Mouse (Mus musculus) liver, embryonic 11.5 days (tissue): Measurements from ENCODE around the gene E130309D02Rik. TPM values are rescaled to one million over a fixed set of nuclear protein-coding genes. Genes with fewer than 3 reads are reported as not detected.
A peak's percentile ranks its signal among the peaks of the same experiment; 100 is the strongest.

ENCODE experiments used
- ATAC-seq: fragments of 200-750 bp; cut with Nextera tagmentation; replicated peaks from 2 replicates; pipeline ENCODE4 v1.8.0; 2017; ENCODE audit warnings: moderate number of reproducible peaks, mild to moderate bottlenecking, moderate TSS enrichment, moderate library complexity; ENCODE audit not compliant: low FRiP score
- DNase-seq: peaks from one replicate; pipeline ENCODE4 v3.0.0-alpha.2; 2017; ENCODE audit warnings: low spot score
- H3K27ac ChIP-seq: fragments of 300-500 bp; sonication (generic); 2 replicates; pipeline ENCODE4 v1.5.1; 2014; ENCODE audit warnings: mild to moderate bottlenecking, low read depth, low read length, control low read depth
- H3K27me3 ChIP-seq: fragments of 300-500 bp; sonication (generic); replicated peaks from 2 replicates; pipeline ENCODE4 v1.6.1; 2014; ENCODE audit warnings: low read length, mixed read lengths; ENCODE audit not compliant: control insufficient read depth, insufficient read depth
- H3K36me3 ChIP-seq: fragments of 300-500 bp; sonication (generic); 2 replicates; pipeline ENCODE4 v1.6.1; 2014; ENCODE audit warnings: mild to moderate bottlenecking, low read length, moderate library complexity, mixed read lengths; ENCODE audit not compliant: control insufficient read depth, insufficient read depth
- H3K4me1 ChIP-seq: fragments of 300-500 bp; sonication (generic); replicated peaks from 2 replicates; pipeline ENCODE4 v1.6.1; 2014; ENCODE audit warnings: low read length, mixed read lengths; ENCODE audit not compliant: control insufficient read depth, insufficient read depth
- H3K4me2 ChIP-seq: fragments of 300-500 bp; sonication (generic); 2 replicates; pipeline ENCODE4 v1.6.1; 2014; ENCODE audit warnings: mild to moderate bottlenecking, control low read depth, moderate library complexity
- H3K4me3 ChIP-seq: fragments of 300-500 bp; sonication (generic); 2 replicates; pipeline ENCODE4 v1.5.1; 2014; ENCODE audit warnings: low read depth, low read length, control low read depth
- H3K9ac ChIP-seq: fragments of 300-500 bp; sonication (generic); 2 replicates; pipeline ENCODE4 v1.6.1; 2014; ENCODE audit warnings: low read depth, low read length, control low read depth
- H3K9me3 ChIP-seq: fragments of 300-500 bp; sonication (generic); 2 replicates; pipeline ENCODE4 v1.6.1; 2016; ENCODE audit warnings: low read length, inconsistent platforms, mixed read lengths; ENCODE audit not compliant: control insufficient read depth
- WGBS: fragments of 180-500 bp; shearing (Covaris S2); extraction: QIAGEN DNeasy Blood & Tissue Kit; methylation state at CpG from one replicate; pipeline ENCODE4 v1.1.7; 2014; 5-methylcytosine and 5-hydroxymethylcytosine counted together
- polyA plus RNA-seq: library from polyadenylated mRNA; unstranded; fragments of >200 nt; fragmentation: Nextera tagmentation; extraction: Ambion mirVana; gene quantifications from 2 replicates; pipeline ENCODE4 v1.2.1, GENCODE M21; 2014

Gene E130309D02Rik
- polyA plus RNA-seq, 1 experiment from 2014 or later = 57.2 TPM

DNA sequence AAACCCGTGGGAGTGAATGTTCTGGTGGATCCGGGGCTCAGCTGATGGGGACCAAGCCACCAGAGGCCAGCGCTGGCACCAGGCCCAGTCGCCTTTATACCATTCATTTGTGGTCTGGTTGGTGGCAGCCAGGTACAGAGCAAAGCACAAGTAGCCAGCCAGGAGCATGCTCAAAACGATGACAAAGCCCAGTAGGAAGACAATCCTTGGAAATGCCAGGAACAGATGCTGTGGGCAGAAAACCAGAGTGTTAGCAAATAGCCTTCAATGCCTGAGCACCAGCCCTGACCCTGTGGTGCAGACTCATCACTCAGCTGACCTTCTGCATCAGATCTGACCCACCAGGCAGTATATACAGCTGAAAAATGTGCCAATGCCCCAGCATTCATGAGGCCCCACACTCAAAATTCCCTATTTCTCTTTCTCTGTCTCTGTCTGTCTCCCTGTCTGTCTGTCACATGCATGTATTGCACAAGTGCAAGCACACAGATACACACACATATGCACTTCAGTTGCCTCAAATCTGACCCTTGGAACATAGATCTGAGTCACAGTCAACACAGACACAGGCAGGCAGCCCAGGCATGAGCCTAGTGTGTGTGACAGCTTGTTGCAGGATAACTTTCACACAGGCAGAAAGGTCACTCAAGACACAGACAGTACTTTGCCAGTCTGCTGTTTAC, 1.6 kb upstream of the E130309D02Rik start:
- peaks cover 13% of the 10 kb centered on the region for H3K4me1 ChIP-seq
- ATAC-seq = no peak
- H3K4me2 ChIP-seq = no peak overlapping the region
- no peak overlapping the region for H3K4me3 ChIP-seq
- WGBS = 90% methylated on average over 5 of the region's 5 CpGs
- peaks cover 41% of the 10 kb centered on the region for H3K36me3 ChIP-seq
- no peak for DNase-seq
- no peaks in the 10 kb centered on the region for H3K27me3 ChIP-seq
- H3K9ac ChIP-seq = no peak overlapping the region
- no peaks in the 10 kb centered on the region for H3K9me3 ChIP-seq
- H3K27ac ChIP-seq = no peak overlapping the region

DNA sequence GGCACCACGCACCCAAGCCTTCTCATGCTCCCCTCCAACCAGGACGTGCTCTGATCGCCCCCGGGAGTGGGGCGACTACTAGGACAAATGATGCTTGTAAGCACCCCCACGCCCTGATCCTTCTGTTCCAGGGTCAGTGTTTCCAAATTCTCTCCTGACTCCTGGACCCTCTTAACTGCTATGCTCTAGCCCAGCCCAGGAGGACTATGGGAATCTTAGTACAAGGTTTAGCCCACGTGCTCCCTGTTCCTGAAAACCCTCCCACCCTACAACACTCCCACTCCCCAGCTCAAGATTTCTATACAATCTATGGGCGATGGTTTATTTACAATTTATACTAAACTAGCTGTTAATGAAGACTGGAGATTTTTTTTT, 341 bp upstream of the E130309D02Rik start:
- ATAC-seq (no peak), DNase-seq (no peak)
- H3K9ac ChIP-seq = peak overlapping the region; percentile 96
- H3K27ac ChIP-seq = 0 out of 2 replicates have a peak overlapping the region, but pooled peaks have one; percentile 85
- peaks cover 13% of the 10 kb centered on the region for H3K4me1 ChIP-seq
- peak overlapping the region; percentile 91 for H3K4me3 ChIP-seq
- H3K36me3 ChIP-seq = peaks cover 50% of the 10 kb centered on the region
- H3K9me3 ChIP-seq = no peaks in the 10 kb centered on the region
- 14% methylated on average over 8 of the region's 8 CpGs for WGBS
- no peaks in the 10 kb centered on the region for H3K27me3 ChIP-seq
- H3K4me2 ChIP-seq = peak overlapping the region; percentile 97

DNA sequence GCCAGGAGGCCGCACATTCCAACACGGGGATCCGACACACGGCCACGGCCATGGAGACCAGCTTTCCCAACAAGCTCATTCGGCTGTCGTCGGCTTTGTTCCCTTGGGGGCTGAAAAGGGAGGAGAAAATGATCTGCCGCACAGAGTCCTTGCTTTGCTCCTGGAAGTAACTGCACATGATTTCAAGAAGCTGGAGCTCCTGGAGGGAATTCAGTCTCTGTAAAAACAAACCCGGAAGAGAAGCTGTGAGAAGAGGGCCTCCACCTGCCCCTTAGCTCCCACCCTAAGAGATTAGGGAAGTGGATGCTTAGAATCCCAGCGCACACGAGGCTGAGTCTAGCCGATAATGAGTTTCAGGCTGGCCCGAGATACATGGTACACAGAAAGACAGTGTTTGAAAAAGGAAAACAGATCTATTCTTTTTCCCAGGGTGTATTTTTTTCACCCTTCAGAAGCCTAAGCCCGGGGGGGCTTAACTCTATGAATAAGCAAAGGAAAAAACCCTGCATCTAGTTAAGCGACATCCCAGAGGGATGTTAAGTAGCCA, 904 bp downstream of the E130309D02Rik start:
- peak; percentile 61 for ATAC-seq
- Histone ChIP-seq H3K9ac (peak overlapping the region; percentile 96), H3K36me3 (peaks cover 53% of the 10 kb centered on the region), H3K4me1 (peaks cover 13% of the 10 kb centered on the region), H3K27me3 (no peaks in the 10 kb centered on the region), H3K9me3 (no peaks in the 10 kb centered on the region), H3K4me2 (peak overlapping the region; percentile 97), H3K4me3 (peak overlapping the region; percentile 91), H3K27ac (peak overlapping the region; percentile 85)
- no peak for DNase-seq
- 4% methylated on average over 16 of the region's 16 CpGs for WGBS

DNA sequence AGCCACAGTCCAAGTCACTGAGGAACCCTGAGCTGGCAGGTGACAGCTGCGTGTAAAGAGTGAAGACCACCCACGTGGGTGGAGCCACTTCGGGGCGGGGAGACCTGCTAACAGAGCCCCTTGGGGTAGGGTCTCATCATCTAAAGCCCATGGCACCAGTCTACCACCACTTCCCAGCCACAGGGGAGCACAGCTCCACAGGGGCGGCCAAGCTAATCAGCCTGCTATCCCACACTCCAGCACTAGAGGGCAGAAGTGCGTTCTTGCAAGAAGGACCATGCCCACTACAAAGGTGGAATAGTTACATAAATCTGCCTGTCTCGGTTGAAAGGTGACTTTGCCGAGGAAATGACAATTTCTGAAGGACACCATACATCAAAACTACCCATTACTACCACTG, 3.3 kb downstream of the E130309D02Rik start:
- Histone ChIP-seq H3K9me3 (no peaks in the 10 kb centered on the region), H3K36me3 (peaks cover 64% of the 10 kb centered on the region)
- peak; percentile 78 for DNase-seq

DNA sequence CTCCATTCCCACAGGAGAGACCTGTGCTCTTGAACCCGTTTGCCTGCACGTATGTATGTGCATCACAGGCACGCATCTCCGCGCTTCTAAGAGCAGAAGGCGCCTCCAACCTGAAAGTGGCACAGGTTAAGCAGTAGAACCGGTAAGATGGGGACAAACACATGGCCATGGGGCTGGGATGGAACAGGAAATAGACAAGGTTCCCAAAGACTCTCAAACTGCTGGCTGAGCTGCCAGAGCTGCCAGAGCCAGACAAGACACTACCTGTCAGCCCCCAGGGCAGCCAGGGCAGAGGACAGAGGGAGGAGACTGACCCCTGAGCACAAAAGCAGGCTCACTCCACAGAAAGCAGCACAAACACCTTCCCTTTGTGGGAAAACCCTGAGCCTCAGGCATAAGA, 5.2 kb downstream of the E130309D02Rik start:
- ATAC-seq (no peak), DNase-seq (no peak)
- H3K4me2 ChIP-seq = no peak overlapping the region
- 90% methylated on average over 7 of the region's 7 CpGs for WGBS
- H3K27ac ChIP-seq = no peak overlapping the region
- no peaks in the 10 kb centered on the region for H3K9me3 ChIP-seq
- H3K4me3 ChIP-seq = no peak overlapping the region
- no peaks in the 10 kb centered on the region for H3K27me3 ChIP-seq
- no peak overlapping the region for H3K9ac ChIP-seq
- H3K36me3 ChIP-seq = peaks cover 77% of the 10 kb centered on the region
- H3K4me1 ChIP-seq = peaks cover 13% of the 10 kb centered on the region

More for the DNA sequence above, 3.3 kb downstream of the E130309D02Rik start:
- H3K9ac ChIP-seq = no peak overlapping the region
- 0 out of 2 replicates have a peak, but pooled peaks have one; percentile 21 for ATAC-seq
- H3K4me2 ChIP-seq = no peak overlapping the region
- H3K4me1 ChIP-seq = peaks cover 13% of the 10 kb centered on the region
- no peak overlapping the region for H3K27ac ChIP-seq
- H3K4me3 ChIP-seq = no peak overlapping the region
- WGBS = 58% methylated on average over 8 of the region's 8 CpGs
- no peaks in the 10 kb centered on the region for H3K27me3 ChIP-seq

DNA sequence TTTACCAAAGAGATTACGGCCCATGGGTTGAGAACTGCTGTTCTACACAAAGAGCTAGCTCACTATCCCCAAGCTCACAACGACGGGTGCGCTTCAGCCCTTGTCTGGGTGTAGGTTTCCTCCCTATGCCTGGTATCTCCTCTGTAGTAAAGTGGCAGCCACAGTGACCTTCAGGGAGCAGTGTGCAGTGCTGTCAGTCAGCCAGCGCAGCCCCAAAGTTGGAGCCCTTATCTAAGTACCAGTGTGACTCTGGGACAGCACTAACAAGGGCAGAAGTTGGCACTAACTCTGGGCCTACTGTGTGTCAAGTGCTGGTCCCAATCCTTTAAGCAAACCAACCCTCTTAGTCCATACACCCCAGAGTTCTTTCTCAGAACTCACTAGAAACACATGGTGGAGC, 6.3 kb downstream of the E130309D02Rik start:
- H3K36me3 ChIP-seq = peaks cover 83% of the 10 kb centered on the region
- no peak overlapping the region for H3K4me3 ChIP-seq
- ATAC-seq (no peak), DNase-seq (no peak)
- H3K4me2 ChIP-seq = no peak overlapping the region
- no peak overlapping the region for H3K27ac ChIP-seq
- WGBS = 93% methylated on average over 5 of the region's 5 CpGs
- no peaks in the 10 kb centered on the region for H3K27me3 ChIP-seq
- H3K4me1 ChIP-seq = peaks cover 9% of the 10 kb centered on the region
- no peaks in the 10 kb centered on the region for H3K9me3 ChIP-seq
- no peak overlapping the region for H3K9ac ChIP-seq

DNA sequence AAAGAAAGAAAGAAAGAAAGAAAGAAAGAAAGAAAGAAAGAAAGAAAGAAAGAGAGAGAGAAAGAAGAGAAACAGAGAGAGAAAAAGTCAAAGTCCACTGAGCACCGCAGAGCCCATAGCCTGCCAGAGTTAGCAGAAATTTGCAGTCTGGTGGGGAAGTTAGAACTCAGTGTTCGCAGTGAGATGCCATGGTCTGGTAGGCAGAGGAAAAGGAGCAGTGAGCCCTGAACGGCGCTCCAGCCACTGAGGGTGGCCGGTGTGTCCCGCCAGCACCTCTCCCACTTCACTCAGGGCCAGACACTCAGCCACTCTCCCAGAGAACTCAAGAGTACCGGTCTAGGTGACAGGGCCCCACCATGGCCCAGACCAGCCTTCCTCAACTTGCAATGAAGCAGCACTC, 10.9 kb downstream of the E130309D02Rik start:
- Histone ChIP-seq H3K27me3 (no peaks in the 10 kb centered on the region), H3K36me3 (peaks cover 86% of the 10 kb centered on the region)

DNA sequence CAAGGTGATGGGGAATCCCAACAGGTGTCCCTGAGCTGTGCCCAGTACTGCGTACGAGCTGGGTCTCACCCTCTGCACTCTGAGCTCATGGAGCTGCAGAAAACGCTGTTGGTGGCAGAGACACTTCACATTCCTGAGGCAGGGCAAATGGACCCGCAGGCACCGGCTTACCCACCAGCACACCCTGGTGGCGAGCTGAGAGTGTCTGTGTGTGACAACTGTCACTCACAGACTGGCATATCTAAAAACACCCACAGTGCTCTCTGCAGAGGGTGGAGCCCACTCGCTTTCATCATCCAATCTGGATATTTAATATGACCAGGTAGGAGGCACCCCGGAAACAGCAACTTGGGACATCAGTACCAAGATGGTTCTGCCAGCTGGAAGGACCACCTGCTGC, 13.9 kb downstream of the E130309D02Rik start:
- no peak; the same call in 1 of the 2 replicates for ATAC-seq
- Histone ChIP-seq H3K27ac (no peak overlapping the region), H3K36me3 (peaks cover 61% of the 10 kb centered on the region), H3K4me1 (no peaks in the 10 kb centered on the region; the same call in 1 of the 2 replicates), H3K27me3 (no peaks in the 10 kb centered on the region), H3K4me3 (no peak overlapping the region), H3K9ac (no peak overlapping the region), H3K9me3 (no peaks in the 10 kb centered on the region), H3K4me2 (no peak overlapping the region)
- DNase-seq = no peak
- WGBS = 86% methylated on average over 8 of the region's 8 CpGs

More for the DNA sequence above, 10.9 kb downstream of the E130309D02Rik start:
- ATAC-seq (no peak), DNase-seq (no peak)
- 95% methylated on average over 7 of the region's 7 CpGs for WGBS
- Histone ChIP-seq H3K4me3 (no peak overlapping the region), H3K27ac (no peak overlapping the region), H3K4me1 (no peaks in the 10 kb centered on the region; the same call in 1 of the 2 replicates), H3K9ac (no peak overlapping the region), H3K9me3 (no peaks in the 10 kb centered on the region), H3K4me2 (no peak overlapping the region)

DNA sequence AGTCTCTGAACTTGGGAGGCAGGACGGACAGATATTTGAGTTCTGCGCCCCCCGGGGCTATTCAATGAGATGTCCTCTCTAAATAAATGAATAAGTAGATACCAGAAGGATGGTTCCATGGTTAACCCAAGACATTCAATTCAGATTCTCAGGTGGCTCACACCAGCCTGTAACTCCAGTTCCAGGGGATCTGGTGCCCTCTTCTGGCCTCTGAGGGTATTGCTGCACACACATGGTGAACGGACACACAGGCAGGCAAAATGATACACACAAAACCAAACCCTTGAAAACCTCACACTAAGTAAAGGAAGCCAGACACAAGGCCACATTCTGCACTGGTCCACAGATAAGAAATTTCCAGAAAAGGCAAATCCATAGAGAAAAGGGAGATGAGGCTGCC, 15.5 kb downstream of the E130309D02Rik start:
- DNase-seq (no peak), ATAC-seq (no peak)
- peaks cover 3% of the 10 kb centered on the region for H3K27me3 ChIP-seq
- no peak overlapping the region for H3K9ac ChIP-seq
- H3K4me3 ChIP-seq = no peak overlapping the region
- WGBS = 82% methylated on average over 4 of the region's 4 CpGs
- H3K27ac ChIP-seq = no peak overlapping the region
- H3K4me2 ChIP-seq = no peak overlapping the region
- H3K4me1 ChIP-seq = no peaks in the 10 kb centered on the region; the same call in 1 of the 2 replicates
- 0 out of 2 replicates have a peak, but pooled peaks cover 3% of the 10 kb centered on the region for H3K9me3 ChIP-seq
- H3K36me3 ChIP-seq = peaks cover 45% of the 10 kb centered on the region
